Mouse (Mus musculus): Measurements from ENCODE around the gene Rab11fip4. TPM values are rescaled to one million over a fixed set of nuclear protein-coding genes. Genes with fewer than 3 reads are reported as not detected.

Rab11fip4 gene
- polyA plus RNA-seq, 1 experiment from 2014 or later = 10.7 TPM

DNA sequence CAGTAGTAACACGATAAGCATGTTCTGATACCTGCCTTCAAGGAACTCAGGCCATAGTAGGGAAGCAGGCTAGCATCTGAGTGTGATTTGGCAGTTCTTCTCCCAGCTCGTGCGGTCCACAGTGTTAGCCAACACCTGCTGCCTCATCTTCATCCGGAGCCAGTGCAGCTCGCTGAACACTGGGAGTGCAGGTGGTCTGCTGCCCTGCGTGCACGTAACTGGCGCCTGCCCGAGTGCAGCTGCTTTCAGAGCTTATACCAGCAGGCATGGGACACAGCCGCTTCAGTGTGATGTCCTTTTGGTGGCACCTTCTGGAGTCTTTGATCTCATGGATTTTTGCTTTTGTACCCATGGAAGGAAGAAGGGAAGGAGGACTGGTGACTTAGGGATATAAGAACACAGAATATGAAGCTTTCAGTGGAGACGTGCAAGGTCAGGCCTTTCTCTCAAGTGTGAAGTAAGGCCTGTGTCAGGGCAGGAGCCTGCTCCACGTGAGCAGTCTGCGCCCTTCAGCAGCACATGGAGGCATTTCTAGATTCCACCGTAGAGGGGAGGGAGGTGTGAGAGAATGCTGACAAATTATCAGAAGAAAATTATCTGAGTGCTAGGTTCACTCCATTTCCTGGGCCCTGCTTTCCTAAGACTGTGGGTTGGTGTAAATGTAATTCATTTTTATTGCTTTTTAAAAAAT, 15.5 kb upstream of the Rab11fip4 start:
- Histone ChIP-seq H3K4me2 (ENCODE audit: low read depth, severe bottlenecking) (no peak overlapping the region), H3K9me3 (ENCODE audit: control insufficient read depth, low read length) (no peaks in the 10 kb centered on the region), H3K27me3 (ENCODE audit: control insufficient read depth, insufficient read depth, low read length) (no peaks in the 10 kb centered on the region), H3K9ac (ENCODE audit: low read length) (no peak overlapping the region), H3K27ac (replicated peaks; ENCODE audit: low read depth, low read length) (no peak overlapping the region), H3K4me3 (ENCODE audit: low read depth, low read length) (no peak overlapping the region), H3K36me3 (ENCODE audit: control insufficient read depth, insufficient read depth, low read length) (peaks cover 11% of the 10 kb centered on the region; the same call in 1 of the 2 replicates), H3K4me1 (ENCODE audit: control insufficient read depth, insufficient read depth, low read length) (no peaks in the 10 kb centered on the region)
- ATAC-seq (ENCODE audit: insufficient number of reproducible peaks, low FRiP score, low TSS enrichment, low read depth) (no peak), DNase-seq (ENCODE audit: low spot score) (no peak)
- 90% methylated on average over 14 of the region's 14 CpGs for WGBS

GRCm38 (mm10) chr11:79577741-79578140, 13.3 kb upstream of the Rab11fip4 start:
- Histone ChIP-seq H3K27ac (replicated peaks; ENCODE audit: low read depth, low read length) (no peak overlapping the region), H3K9me3 (ENCODE audit: control insufficient read depth, low read length) (no peaks in the 10 kb centered on the region), H3K36me3 (ENCODE audit: control insufficient read depth, insufficient read depth, low read length) (peaks cover 7% of the 10 kb centered on the region; the same call in 1 of the 2 replicates), H3K9ac (ENCODE audit: low read length) (no peak overlapping the region), H3K4me1 (ENCODE audit: control insufficient read depth, insufficient read depth, low read length) (no peaks in the 10 kb centered on the region), H3K27me3 (ENCODE audit: control insufficient read depth, insufficient read depth, low read length) (no peaks in the 10 kb centered on the region), H3K4me3 (ENCODE audit: low read depth, low read length) (no peak overlapping the region), H3K4me2 (ENCODE audit: low read depth, severe bottlenecking) (no peak overlapping the region)
- ATAC-seq (ENCODE audit: insufficient number of reproducible peaks, low FRiP score, low TSS enrichment, low read depth) (no peak), DNase-seq (ENCODE audit: low spot score) (peak; percentile 77)
- WGBS = 56% methylated on average over 5 of the region's 5 CpGs

DNA sequence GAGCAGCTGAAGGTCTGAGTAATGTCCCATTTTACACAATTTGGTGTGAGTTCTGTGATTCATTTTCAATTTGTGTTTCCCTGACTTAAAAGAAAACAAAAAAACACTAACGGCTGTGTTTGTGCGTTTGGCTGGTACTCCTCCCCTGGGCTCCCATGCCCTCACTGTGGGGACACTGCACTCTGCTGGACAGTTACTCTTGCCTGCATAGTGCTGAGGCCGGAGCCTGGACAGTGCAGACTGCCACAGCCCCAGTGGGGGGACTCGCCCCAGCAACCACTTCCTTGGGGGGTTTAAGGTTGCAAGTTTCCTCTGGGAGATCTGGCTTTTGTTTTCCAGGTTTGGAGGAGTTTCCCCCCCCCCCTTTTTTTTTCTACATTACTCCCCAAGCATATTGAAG, 10.4 kb upstream of the Rab11fip4 start:
- Histone ChIP-seq H3K4me1 (ENCODE audit: control insufficient read depth, insufficient read depth, low read length) (no peaks in the 10 kb centered on the region), H3K4me3 (ENCODE audit: low read depth, low read length) (no peak overlapping the region), H3K27me3 (ENCODE audit: control insufficient read depth, insufficient read depth, low read length) (no peaks in the 10 kb centered on the region), H3K4me2 (ENCODE audit: low read depth, severe bottlenecking) (no peak overlapping the region), H3K9ac (ENCODE audit: low read length) (no peak overlapping the region), H3K36me3 (ENCODE audit: control insufficient read depth, insufficient read depth, low read length) (peaks cover 5% of the 10 kb centered on the region; the same call in 1 of the 2 replicates), H3K9me3 (ENCODE audit: control insufficient read depth, low read length) (no peaks in the 10 kb centered on the region), H3K27ac (replicated peaks; ENCODE audit: low read depth, low read length) (no peak overlapping the region)
- no peak for ATAC-seq (ENCODE audit: insufficient number of reproducible peaks, low FRiP score, low TSS enrichment, low read depth)
- 70% methylated on average over 4 of the region's 4 CpGs for WGBS
- DNase-seq (ENCODE audit: low spot score) = no peak

DNA sequence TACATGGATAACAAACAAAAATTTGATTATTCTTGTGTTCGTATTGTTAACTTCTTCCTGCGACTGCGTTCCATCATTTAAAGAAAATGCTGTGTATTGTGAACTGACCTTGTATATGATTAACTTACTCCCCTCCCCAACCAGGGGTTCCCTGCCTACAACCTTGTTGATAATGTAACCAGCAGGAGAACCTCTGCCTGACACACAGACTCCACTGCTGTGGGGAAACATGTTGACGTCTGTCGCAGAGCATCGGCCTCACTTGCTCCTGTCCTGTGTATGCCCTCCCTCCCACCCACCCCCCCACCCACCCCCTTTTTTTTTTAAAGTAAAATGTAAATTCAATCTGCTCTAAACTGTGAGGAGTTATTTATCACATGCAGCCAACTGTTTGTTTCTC, 9.8 kb upstream of the Rab11fip4 start:
- Histone ChIP-seq H3K9ac (ENCODE audit: low read length) (no peak overlapping the region), H3K4me1 (ENCODE audit: control insufficient read depth, insufficient read depth, low read length) (no peaks in the 10 kb centered on the region), H3K9me3 (ENCODE audit: control insufficient read depth, low read length) (no peaks in the 10 kb centered on the region), H3K4me3 (ENCODE audit: low read depth, low read length) (no peak overlapping the region), H3K27me3 (ENCODE audit: control insufficient read depth, insufficient read depth, low read length) (no peaks in the 10 kb centered on the region), H3K36me3 (ENCODE audit: control insufficient read depth, insufficient read depth, low read length) (peaks cover 5% of the 10 kb centered on the region; the same call in 1 of the 2 replicates), H3K27ac (replicated peaks; ENCODE audit: low read depth, low read length) (no peak overlapping the region), H3K4me2 (ENCODE audit: low read depth, severe bottlenecking) (no peak overlapping the region)
- no peak for ATAC-seq (ENCODE audit: insufficient number of reproducible peaks, low FRiP score, low TSS enrichment, low read depth)
- WGBS = 92% methylated on average over 6 of the region's 6 CpGs
- no peak for DNase-seq (ENCODE audit: low spot score)

- Histone ChIP-seq H3K4me1 (ENCODE audit: control insufficient read depth, insufficient read depth, low read length) (no peaks in the 10 kb centered on the region), H3K9me3 (ENCODE audit: control insufficient read depth, low read length) (no peaks in the 10 kb centered on the region), H3K4me3 (ENCODE audit: low read depth, low read length) (no peak overlapping the region), H3K36me3 (ENCODE audit: control insufficient read depth, insufficient read depth, low read length) (no peaks in the 10 kb centered on the region), H3K9ac (ENCODE audit: low read length) (no peak overlapping the region), H3K4me2 (ENCODE audit: low read depth, severe bottlenecking) (no peak overlapping the region), H3K27ac (replicated peaks; ENCODE audit: low read depth, low read length) (no peak overlapping the region), H3K27me3 (ENCODE audit: control insufficient read depth, insufficient read depth, low read length) (peaks cover 2% of the 10 kb centered on the region; the same call in 1 of the 2 replicates)
- WGBS = 16% methylated on average over 5 of the region's 5 CpGs
- DNase-seq (ENCODE audit: low spot score) (peak; percentile 82), ATAC-seq (ENCODE audit: insufficient number of reproducible peaks, low FRiP score, low TSS enrichment, low read depth) (0 out of 2 replicates have a peak, but pooled peaks have one; percentile 57)
These were observed 6.8 kb upstream of the Rab11fip4 start for GRCm38 (mm10) chr11:79584191-79584590.

GRCm38 (mm10) chr11:79589317-79590075, 1.5 kb upstream of the Rab11fip4 start:
- WGBS = 51% methylated on average over 14 of the region's 14 CpGs
- Histone ChIP-seq H3K4me3 (ENCODE audit: low read depth, low read length) (no peak overlapping the region), H3K9ac (ENCODE audit: low read length) (no peak overlapping the region), H3K36me3 (ENCODE audit: control insufficient read depth, insufficient read depth, low read length) (no peaks in the 10 kb centered on the region), H3K27ac (replicated peaks; ENCODE audit: low read depth, low read length) (no peak overlapping the region), H3K4me1 (ENCODE audit: control insufficient read depth, insufficient read depth, low read length) (0 out of 2 replicates have a peak, but pooled peaks cover 5% of the 10 kb centered on the region), H3K9me3 (ENCODE audit: control insufficient read depth, low read length) (no peaks in the 10 kb centered on the region), H3K27me3 (ENCODE audit: control insufficient read depth, insufficient read depth, low read length) (peaks cover 38% of the 10 kb centered on the region), H3K4me2 (ENCODE audit: low read depth, severe bottlenecking) (no peak overlapping the region)
- DNase-seq (ENCODE audit: low spot score) = peak; percentile 49
- ATAC-seq (ENCODE audit: insufficient number of reproducible peaks, low FRiP score, low TSS enrichment, low read depth) = no peak

GRCm38 (mm10) chr11:79591591-79591975, 571 bp downstream of the Rab11fip4 start:
- H3K9ac ChIP-seq (ENCODE audit: low read length) = peak overlapping the region; percentile 64; the same call in 1 of the 2 replicates
- DNase-seq (ENCODE audit: low spot score) = no peak
- peak overlapping the region; percentile 93 for H3K4me2 ChIP-seq (ENCODE audit: low read depth, severe bottlenecking)
- H3K27ac ChIP-seq (replicated peaks; ENCODE audit: low read depth, low read length) = no peak overlapping the region
- WGBS = 41% methylated on average over 5 of the region's 5 CpGs
- H3K27me3 ChIP-seq (ENCODE audit: control insufficient read depth, insufficient read depth, low read length) = peaks cover 38% of the 10 kb centered on the region
- H3K9me3 ChIP-seq (ENCODE audit: control insufficient read depth, low read length) = no peaks in the 10 kb centered on the region
- 0 out of 2 replicates have a peak, but pooled peaks cover 5% of the 10 kb centered on the region for H3K4me1 ChIP-seq (ENCODE audit: control insufficient read depth, insufficient read depth, low read length)
- peak overlapping the region; percentile 49 for H3K4me3 ChIP-seq (ENCODE audit: low read depth, low read length)
- ATAC-seq (ENCODE audit: insufficient number of reproducible peaks, low FRiP score, low TSS enrichment, low read depth) = no peak
- H3K36me3 ChIP-seq (ENCODE audit: control insufficient read depth, insufficient read depth, low read length) = no peaks in the 10 kb centered on the region

DNA sequence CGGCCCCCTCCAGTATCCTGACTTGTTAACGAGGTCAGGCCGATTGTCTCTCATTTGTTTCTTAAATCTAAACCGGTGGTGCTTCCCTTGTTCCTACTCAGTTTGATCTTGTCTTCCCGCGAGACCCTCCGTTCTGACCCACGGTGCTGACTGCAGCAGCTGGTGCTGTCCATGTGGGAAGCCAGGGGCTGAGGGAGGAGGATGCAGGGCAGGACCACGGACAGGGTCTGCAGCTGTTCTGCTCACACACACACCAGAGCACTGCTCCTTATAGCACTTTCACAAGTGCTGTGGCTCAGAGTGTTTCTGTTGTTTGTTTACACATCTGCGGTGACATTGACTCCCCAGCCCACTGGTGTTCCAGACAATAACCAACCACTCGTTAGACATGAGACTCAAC, 2.5 kb downstream of the Rab11fip4 start:
- Histone ChIP-seq H3K36me3 (ENCODE audit: control insufficient read depth, insufficient read depth, low read length) (no peaks in the 10 kb centered on the region), H3K4me1 (ENCODE audit: control insufficient read depth, insufficient read depth, low read length) (0 out of 2 replicates have a peak, but pooled peaks cover 5% of the 10 kb centered on the region), H3K4me2 (ENCODE audit: low read depth, severe bottlenecking) (no peak overlapping the region), H3K4me3 (ENCODE audit: low read depth, low read length) (no peak overlapping the region), H3K9ac (ENCODE audit: low read length) (no peak overlapping the region), H3K27me3 (ENCODE audit: control insufficient read depth, insufficient read depth, low read length) (peaks cover 38% of the 10 kb centered on the region), H3K27ac (replicated peaks; ENCODE audit: low read depth, low read length) (no peak overlapping the region), H3K9me3 (ENCODE audit: control insufficient read depth, low read length) (no peaks in the 10 kb centered on the region)
- ATAC-seq (ENCODE audit: insufficient number of reproducible peaks, low FRiP score, low TSS enrichment, low read depth) = no peak
- DNase-seq (ENCODE audit: low spot score) = peak; percentile 77
- WGBS = 36% methylated on average over 11 of the region's 11 CpGs
